Mouse (Mus musculus) lung, embryonic 14.5 days (tissue): ENCODE measurements at regions not wholly inside any gene's neighbourhood (a gene's known extent, or its start where the extent isn't known, plus 50 kb on each side); places are given as distances from the start of the nearest gene placed in this dataset.

Experiments used
- ATAC-seq: fragments of 200-750 bp; cut with Nextera tagmentation; 2 replicates; pipeline ENCODE4 v1.8.0; 2017; ENCODE audit warnings: mild to moderate bottlenecking, moderate TSS enrichment, moderate library complexity; ENCODE audit not compliant: insufficient read depth
- DNase-seq: peaks from one replicate; pipeline ENCODE4 v3.0.0-alpha.2; 2015
- H3K27ac ChIP-seq: fragments of 300-500 bp; sonication (generic); 2 replicates; pipeline ENCODE4 v1.5.1; 2014; ENCODE audit warnings: low read depth, mild to moderate bottlenecking, moderate library complexity
- H3K27me3 ChIP-seq: fragments of 300-500 bp; sonication (generic); 2 replicates; pipeline ENCODE4 v1.6.1; 2014; ENCODE audit warnings: low read length, control low read depth; ENCODE audit not compliant: insufficient read depth
- H3K36me3 ChIP-seq: fragments of 300-500 bp; sonication (generic); 2 replicates; pipeline ENCODE4 v1.6.1; 2014; ENCODE audit warnings: control low read depth; ENCODE audit not compliant: insufficient read depth
- H3K4me1 ChIP-seq: fragments of 300-500 bp; sonication (generic); 2 replicates; pipeline ENCODE4 v1.6.1; 2014; ENCODE audit warnings: antibody characterized with exemption, control low read depth; ENCODE audit not compliant: insufficient read depth
- H3K4me2 ChIP-seq: fragments of 300-500 bp; sonication (generic); 2 replicates; pipeline ENCODE4 v1.6.1; 2014; ENCODE audit warnings: mild to moderate bottlenecking
- H3K4me3 ChIP-seq: fragments of 300-500 bp; sonication (generic); 2 replicates; pipeline ENCODE4 v1.5.1; 2014; ENCODE audit warnings: low read depth, low read length
- H3K9ac ChIP-seq: fragments of 300-500 bp; sonication (generic); 2 replicates; pipeline ENCODE4 v1.6.1; 2014
- H3K9me3 ChIP-seq: fragments of 300-500 bp; sonication (generic); 2 replicates; pipeline ENCODE4 v1.6.1; 2016; ENCODE audit warnings: low read depth, low read length, control low read depth
- CTCF ChIP-seq: IDR thresholded peaks from 2 replicates; pipeline ENCODE4 v1.5.1; 2016; ENCODE audit warnings: antibody characterized with exemption, low read depth
- WGBS: fragments of 180-500 bp; shearing (Covaris S2); extraction: QIAGEN DNeasy Blood & Tissue Kit; methylation state at CpG from one replicate; pipeline ENCODE4 v1.1.7; 2014; 5-methylcytosine and 5-hydroxymethylcytosine counted together

DNA sequence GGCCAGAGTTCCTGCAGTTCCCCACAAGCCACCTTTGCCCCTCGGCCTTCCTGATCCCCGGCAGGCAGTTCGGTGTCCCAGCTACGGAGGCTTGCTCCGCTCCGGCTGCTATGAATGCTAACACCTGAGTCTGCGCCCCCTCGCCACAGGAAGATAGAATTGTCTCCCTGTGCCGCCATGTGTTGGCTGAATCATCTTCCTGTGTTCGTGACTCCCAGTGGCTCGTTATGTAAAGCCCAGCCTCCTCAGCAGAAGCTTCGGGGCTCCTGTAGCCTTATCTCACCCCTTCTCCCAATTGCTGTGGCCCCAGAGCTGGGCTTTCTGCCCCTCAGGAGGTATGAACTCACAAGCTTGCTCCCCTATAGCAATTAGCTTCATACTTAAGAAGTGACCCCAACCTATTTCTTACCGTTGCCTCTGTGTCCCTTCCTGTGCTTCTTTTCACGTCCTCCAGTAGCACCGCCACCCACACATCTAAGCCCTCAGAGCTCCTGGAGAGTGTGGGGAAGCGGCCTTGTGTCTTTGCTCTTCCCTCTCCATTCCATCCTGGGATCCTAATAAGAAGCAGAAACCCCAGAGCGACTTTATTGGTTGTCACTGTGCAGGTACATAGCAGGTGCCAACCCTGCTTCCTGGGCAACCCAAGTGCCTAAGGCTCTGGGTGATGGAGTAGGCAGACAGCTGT, 70.1 kb downstream of the Ier5 start:
- no peaks in the 10 kb centered on the region for H3K4me1 ChIP-seq
- no peaks in the 10 kb centered on the region for H3K36me3 ChIP-seq
- no peaks in the 10 kb centered on the region for H3K9me3 ChIP-seq
- TF ChIP-seq CTCF, result no peak
- ATAC-seq (no peak), DNase-seq (no peak)
- H3K27me3 ChIP-seq, result no peaks in the 10 kb centered on the region
- 0 out of 2 replicates have a peak overlapping the region, but pooled peaks have one; percentile 20 for H3K27ac ChIP-seq
- 56% methylated on average over 17 of the region's 17 CpGs for WGBS
- H3K4me2 ChIP-seq, result peak overlapping the region; percentile 47
- H3K4me3 ChIP-seq, result no peak overlapping the region
- H3K9ac ChIP-seq, result no peak overlapping the region

DNA sequence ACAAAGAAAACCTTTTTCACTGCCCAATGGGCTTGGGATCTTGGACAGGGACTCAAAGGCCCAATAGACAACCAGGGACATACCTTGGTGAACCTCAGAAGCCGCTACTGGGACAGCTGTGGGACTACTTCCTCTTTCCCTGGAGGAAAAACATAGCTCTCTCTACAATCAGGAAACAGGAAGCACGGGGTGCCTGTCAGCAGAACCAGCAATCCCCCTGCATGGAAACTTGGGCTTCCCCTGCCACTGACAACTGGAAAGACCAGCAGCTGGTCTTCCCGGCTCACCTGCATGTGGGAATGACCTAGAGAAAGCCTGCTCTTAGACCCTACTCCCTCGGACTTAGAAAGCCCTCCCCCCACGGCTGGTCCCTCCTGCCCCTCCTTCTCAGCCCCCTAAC, 70.7 kb downstream of the Ier5 start:
- H3K4me1 ChIP-seq, result no peaks in the 10 kb centered on the region
- TF ChIP-seq CTCF, result no peak
- H3K4me2 ChIP-seq, result peak overlapping the region; percentile 47
- H3K27me3 ChIP-seq, result no peaks in the 10 kb centered on the region
- H3K4me3 ChIP-seq, result no peak overlapping the region
- H3K9ac ChIP-seq, result no peak overlapping the region
- H3K36me3 ChIP-seq, result no peaks in the 10 kb centered on the region
- 25% methylated on average over 5 of the region's 5 CpGs for WGBS
- peak; percentile 36 for DNase-seq
- H3K9me3 ChIP-seq, result no peaks in the 10 kb centered on the region
- H3K27ac ChIP-seq, result peak overlapping the region; percentile 20; the same call in 1 of the 2 replicates
- ATAC-seq, result no peak

DNA sequence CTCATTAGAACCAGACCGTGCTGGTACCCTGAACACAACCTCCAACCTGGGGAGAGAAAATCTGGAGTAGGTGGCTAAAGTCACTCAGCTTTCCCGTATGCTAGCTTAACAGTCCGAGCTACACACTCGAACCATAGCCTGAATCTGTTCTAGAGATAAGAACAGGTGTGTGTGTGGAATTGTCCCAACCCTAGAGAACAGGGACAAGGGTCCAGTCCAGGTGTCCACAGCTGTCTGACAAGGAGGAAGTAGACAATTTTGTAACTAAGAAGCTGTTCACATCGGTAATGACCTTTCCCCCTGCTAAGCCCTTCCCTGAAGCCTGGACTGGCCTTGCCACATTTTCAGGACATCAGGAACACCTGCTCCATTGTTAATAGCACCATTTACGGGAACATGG, 71.3 kb downstream of the Ier5 start:
- Histone ChIP-seq H3K4me2 (no peak overlapping the region), H3K9me3 (no peaks in the 10 kb centered on the region), H3K4me3 (no peak overlapping the region), H3K27me3 (no peaks in the 10 kb centered on the region), H3K36me3 (no peaks in the 10 kb centered on the region), H3K27ac (no peak overlapping the region), H3K9ac (no peak overlapping the region), H3K4me1 (no peaks in the 10 kb centered on the region)
- WGBS, result 49% methylated on average over 6 of the region's 6 CpGs
- no peak for TF ChIP-seq CTCF
- DNase-seq, result no peak
- ATAC-seq, result no peak

DNA sequence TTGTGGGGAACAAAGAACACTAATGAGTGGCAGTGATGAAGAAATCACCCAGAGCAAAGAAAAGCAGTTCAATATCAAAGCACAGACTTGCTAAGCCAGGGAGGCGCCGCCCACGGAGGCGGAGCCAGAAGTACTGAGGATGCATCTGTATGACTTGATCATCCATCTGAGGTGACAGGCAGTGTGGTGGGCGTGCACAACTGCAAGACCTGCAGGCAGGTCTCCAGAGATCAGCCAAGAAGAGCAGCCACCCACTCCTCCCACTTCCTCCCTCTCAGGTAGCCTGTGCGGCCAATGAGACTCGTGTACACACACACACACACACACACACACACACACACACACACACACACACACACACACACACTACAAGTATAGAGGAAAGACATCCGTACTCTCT, 71.9 kb downstream of the Ier5 start:
- no peaks in the 10 kb centered on the region for H3K27me3 ChIP-seq
- ATAC-seq (peak; percentile 48; the same call in 1 of the 2 replicates), DNase-seq (peak; percentile 71)
- TF ChIP-seq CTCF, result no peak
- no peak overlapping the region for H3K4me3 ChIP-seq
- no peak overlapping the region for H3K9ac ChIP-seq
- no peaks in the 10 kb centered on the region for H3K9me3 ChIP-seq
- WGBS, result 27% methylated on average over 8 of the region's 8 CpGs
- no peak overlapping the region for H3K27ac ChIP-seq
- H3K4me2 ChIP-seq, result no peak overlapping the region
- no peaks in the 10 kb centered on the region for H3K4me1 ChIP-seq
- H3K36me3 ChIP-seq, result no peaks in the 10 kb centered on the region

DNA sequence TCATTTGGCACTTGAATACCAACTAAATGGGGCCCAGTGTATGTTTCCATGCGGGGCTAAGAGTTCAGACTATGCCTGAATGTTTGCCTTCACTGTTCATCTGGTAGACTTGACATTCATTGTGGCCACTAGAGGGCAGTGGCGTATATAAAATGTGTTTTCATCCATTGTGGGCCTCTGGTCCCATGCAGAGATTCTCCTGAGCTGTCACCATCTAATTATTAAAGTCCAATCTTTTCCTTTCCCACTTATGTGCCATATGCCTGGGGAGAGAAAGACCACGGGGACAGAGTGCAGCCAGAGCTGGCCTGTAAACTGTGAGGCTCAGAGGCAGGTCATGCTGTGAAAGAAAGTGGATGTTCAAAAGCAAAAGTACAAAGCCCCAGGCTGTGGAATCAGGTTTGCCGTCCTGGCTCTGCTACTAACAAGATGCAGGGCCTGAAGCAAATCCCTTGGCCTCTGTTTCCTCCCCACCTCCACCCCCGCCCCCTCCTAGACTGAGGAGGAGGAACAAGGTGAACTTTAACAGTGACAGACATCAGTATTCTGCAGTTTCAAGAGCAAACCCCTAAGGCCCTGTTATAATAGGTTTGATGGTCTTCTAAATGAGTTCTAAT, 73.5 kb downstream of the Ier5 start:
- Histone ChIP-seq H3K27me3 (no peaks in the 10 kb centered on the region), H3K4me1 (no peaks in the 10 kb centered on the region), H3K9ac (no peak overlapping the region), H3K36me3 (no peaks in the 10 kb centered on the region), H3K27ac (no peak overlapping the region), H3K4me2 (no peak overlapping the region), H3K9me3 (no peaks in the 10 kb centered on the region), H3K4me3 (no peak overlapping the region)
- WGBS, result 15% methylated on average over 5 of the region's 5 CpGs
- TF ChIP-seq CTCF, result peak; percentile 93
- ATAC-seq (peak; percentile 45; the same call in 1 of the 2 replicates), DNase-seq (peak; percentile 96)

DNA sequence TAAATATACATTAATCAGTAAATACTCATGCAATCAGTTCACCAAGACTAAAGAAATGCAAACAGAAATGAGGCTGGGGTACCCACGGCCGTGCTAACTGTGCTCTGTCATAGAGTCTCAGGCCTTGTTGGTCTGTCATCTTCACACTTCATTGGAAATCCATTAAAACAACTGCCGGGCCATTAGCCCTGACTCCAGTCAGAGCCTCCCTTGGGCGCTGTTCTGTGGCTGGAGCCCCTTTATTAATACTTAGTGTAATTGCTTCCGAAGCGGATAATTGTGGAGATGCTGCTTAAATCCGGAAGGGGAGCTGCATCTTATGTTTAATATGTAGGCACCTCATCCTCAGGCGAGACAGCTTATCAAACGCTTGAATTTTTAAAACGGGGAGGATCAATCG, 76.1 kb downstream of the Ier5 start:
- ATAC-seq (no peak), DNase-seq (no peak)
- H3K9me3 ChIP-seq, result no peaks in the 10 kb centered on the region
- no peak overlapping the region for H3K4me3 ChIP-seq
- no peaks in the 10 kb centered on the region for H3K36me3 ChIP-seq
- no peak overlapping the region for H3K9ac ChIP-seq
- H3K27me3 ChIP-seq, result no peaks in the 10 kb centered on the region
- WGBS, result 64% methylated on average over 11 of the region's 11 CpGs
- no peaks in the 10 kb centered on the region for H3K4me1 ChIP-seq
- H3K27ac ChIP-seq, result no peak overlapping the region
- H3K4me2 ChIP-seq, result no peak overlapping the region
- no peak for TF ChIP-seq CTCF

DNA sequence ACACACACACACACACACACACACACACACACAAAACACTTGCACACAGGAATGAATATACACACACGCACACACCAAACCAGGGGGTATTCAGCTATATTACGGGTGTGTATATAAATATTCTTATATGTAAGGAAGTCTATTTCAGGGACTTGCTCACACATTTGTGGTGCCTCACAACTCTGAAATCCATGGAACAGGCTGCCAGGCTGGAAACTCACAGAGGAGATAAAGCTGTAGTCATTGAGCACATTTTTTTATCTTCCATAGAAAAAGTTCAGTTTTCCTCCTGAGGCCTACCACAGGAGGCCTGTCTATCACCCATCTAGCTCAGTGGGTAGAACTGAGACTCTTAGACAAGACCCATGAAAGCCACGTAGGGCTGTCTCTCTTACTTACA, 83.8 kb downstream of the Ier5 start:
- 80% methylated on average over 3 of the region's 3 CpGs for WGBS
- Histone ChIP-seq H3K27ac (no peak overlapping the region), H3K4me3 (no peak overlapping the region), H3K36me3 (no peaks in the 10 kb centered on the region), H3K4me2 (no peak overlapping the region), H3K9ac (no peak overlapping the region), H3K27me3 (no peaks in the 10 kb centered on the region), H3K4me1 (no peaks in the 10 kb centered on the region), H3K9me3 (no peaks in the 10 kb centered on the region)
- DNase-seq (no peak), ATAC-seq (no peak)
- no peak for TF ChIP-seq CTCF
